Mouse (Mus musculus): ENCODE measurements around the gene Prom1.
"Not testable (repeated sequence)": the region's sequence is repeated elsewhere in the genome, so short reads cannot be mapped to it uniquely, and the experiment has no call there.

Prom1 gene

GRCm38 (mm10) chr5:44101231-44102110 lies at the start of gene Prom1:
Gene Prom1, minus strand, starts transcription at chr5:44102032.
- no peak for DNase-seq (ENCODE audit: low read depth)

- no peak for DNase-seq (ENCODE audit: low read depth)
Observed at GRCm38 (mm10) chr5:44147732-44148131, 45.9 kb upstream of the Prom1 start.

GRCm38 (mm10) chr5:44146437-44147332 lies 44.9 kb upstream of the Prom1 start:
- no peak for DNase-seq (ENCODE audit: low read depth)

- DNase-seq (ENCODE audit: low read depth) = no peak
Observed at GRCm38 (mm10) chr5:44143467-44144235, 41.8 kb upstream of the Prom1 start.

- no peak for DNase-seq (ENCODE audit: low read depth)
Observed at GRCm38 (mm10) chr5:44127487-44127886, 25.7 kb upstream of the Prom1 start.

GRCm38 (mm10) chr5:44126574-44126973 lies 24.7 kb upstream of the Prom1 start:
- DNase-seq (ENCODE audit: low read depth) = not testable (repeated sequence)

GRCm38 (mm10) chr5:44121390-44121789 lies 19.6 kb upstream of the Prom1 start:
- no peak for DNase-seq (ENCODE audit: low read depth)

- DNase-seq (ENCODE audit: low read depth) = no peak
Observed at GRCm38 (mm10) chr5:44113138-44113537, 11.3 kb upstream of the Prom1 start.

GRCm38 (mm10) chr5:44109121-44109520 lies 7.3 kb upstream of the Prom1 start:
- no peak for DNase-seq (ENCODE audit: low read depth)

- DNase-seq (ENCODE audit: low read depth) = no peak
Observed at GRCm38 (mm10) chr5:44108125-44108524, 6.3 kb upstream of the Prom1 start.

- DNase-seq (ENCODE audit: low read depth) = no peak
Observed at GRCm38 (mm10) chr5:44105192-44105591, 3.4 kb upstream of the Prom1 start.

GRCm38 (mm10) chr5:44104686-44105085 lies 2.9 kb upstream of the Prom1 start:
- DNase-seq (ENCODE audit: low read depth) = no peak

- DNase-seq (ENCODE audit: low read depth) = peak; percentile 27
Observed at GRCm38 (mm10) chr5:44104120-44104519, 2.3 kb upstream of the Prom1 start.

- DNase-seq (ENCODE audit: low read depth) = no peak
Observed at GRCm38 (mm10) chr5:44103121-44103520, 1.3 kb upstream of the Prom1 start.

GRCm38 (mm10) chr5:44100544-44101230 lies 1.1 kb downstream of the Prom1 start:
- DNase-seq (ENCODE audit: low read depth) = no peak

GRCm38 (mm10) chr5:44100187-44100543 lies 1.7 kb downstream of the Prom1 start:
- DNase-seq (ENCODE audit: low read depth) = no peak

- DNase-seq (ENCODE audit: low read depth) = no peak
Observed at GRCm38 (mm10) chr5:44096996-44097395, 4.8 kb downstream of the Prom1 start.

- no peak for DNase-seq (ENCODE audit: low read depth)
Observed at GRCm38 (mm10) chr5:44096106-44096505, 5.7 kb downstream of the Prom1 start.

- DNase-seq (ENCODE audit: low read depth) = no peak
Observed at GRCm38 (mm10) chr5:44095697-44096096, 6.1 kb downstream of the Prom1 start.

GRCm38 (mm10) chr5:44087034-44087433 lies 14.8 kb downstream of the Prom1 start:
- DNase-seq (ENCODE audit: low read depth) = no peak

- no peak for DNase-seq (ENCODE audit: low read depth)
Observed at GRCm38 (mm10) chr5:44085871-44086270, 16.0 kb downstream of the Prom1 start.

- no peak for DNase-seq (ENCODE audit: low read depth)
Observed at GRCm38 (mm10) chr5:44081108-44081507, 20.7 kb downstream of the Prom1 start.

All from NIH3T3 (cell line).